Mouse (Mus musculus): ENCODE measurements around the gene Gm49027.

Gene Gm49027

GRCm38 (mm10) chr5:123507936-123508723 is 17.2 kb downstream of the Gm49027 start:
- DNase-seq (ENCODE audit: low spot score in 2 of 2): peak; percentile 57 to 83

- DNase-seq (ENCODE audit: low spot score in 2 of 2): no peak
Measured at GRCm38 (mm10) chr5:123501973-123502372, 23.3 kb downstream of the Gm49027 start.

GRCm38 (mm10) chr5:123499717-123500116 is 25.6 kb downstream of the Gm49027 start:
- DNase-seq (ENCODE audit: low spot score in 2 of 2): peak in 1 of 2 experiments; percentile 46

DNA sequence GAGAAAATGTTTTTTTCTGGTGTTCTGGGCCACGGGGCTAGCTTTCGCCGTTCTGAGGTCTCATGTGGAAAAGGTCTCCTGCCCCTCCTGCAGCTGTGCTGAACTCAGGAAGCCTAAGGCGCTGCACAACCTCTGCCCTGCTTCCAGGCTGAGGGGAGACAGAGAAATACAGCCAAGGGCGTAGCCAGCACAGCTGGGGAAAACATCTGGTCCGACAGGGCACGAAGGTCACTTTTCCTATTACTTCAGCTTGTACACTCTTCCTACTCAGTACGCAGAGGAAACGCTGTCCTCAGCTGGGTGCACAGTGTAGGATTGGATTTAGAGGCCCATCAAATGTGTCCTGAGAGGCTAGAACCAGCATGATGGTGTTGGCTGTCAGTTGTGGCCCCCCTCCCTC is 35.4 kb downstream of the Gm49027 start:
- no peak for DNase-seq (ENCODE audit: low spot score in 2 of 2)

DNA sequence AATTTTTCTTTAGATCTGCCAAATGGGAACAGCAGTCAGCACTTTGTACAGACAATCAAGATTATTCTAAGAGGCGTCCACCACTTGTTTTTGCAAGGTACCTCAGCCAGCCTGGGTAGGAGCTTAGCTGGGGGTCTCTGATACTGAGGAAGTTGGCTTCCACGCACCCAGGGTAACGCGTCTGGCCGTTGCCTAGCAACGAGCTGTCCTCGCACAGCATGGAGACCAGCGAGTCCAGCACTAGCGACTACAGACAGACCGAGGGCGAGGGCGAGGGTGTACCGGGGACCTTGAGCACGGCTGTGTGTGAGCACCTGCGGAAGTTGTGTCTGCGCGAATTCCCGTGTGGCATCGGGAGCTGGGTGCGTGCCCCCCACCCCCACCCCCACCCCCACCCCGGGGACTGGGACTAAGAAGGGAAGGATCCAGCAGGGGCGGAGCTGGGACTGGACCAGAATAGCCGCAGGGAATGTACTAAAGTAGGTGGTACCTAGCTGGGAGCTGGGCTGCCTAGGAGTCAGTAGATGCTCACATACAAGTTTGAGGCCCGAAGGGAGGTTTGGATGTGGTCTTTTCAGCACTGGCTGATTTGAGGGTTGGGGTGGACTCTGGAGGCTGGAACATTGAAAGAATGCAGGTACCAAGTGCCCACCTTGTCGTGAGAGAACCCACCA is 36.0 kb downstream of the Gm49027 start, which contains the start of the genes Lrrc43 and Il31:
Gene Lrrc43, plus strand, starts transcription at position 194 of the 674 bp plus-strand sequence.
Gene Il31, minus strand, starts transcription at position 378 of the 674 bp plus-strand sequence.
- DNase-seq (ENCODE audit: low spot score in 2 of 2): no peak

- DNase-seq (ENCODE audit: low spot score in 2 of 2): no peak
Measured at GRCm38 (mm10) chr5:123487659-123488395, 37.5 kb downstream of the Gm49027 start.

DNA sequence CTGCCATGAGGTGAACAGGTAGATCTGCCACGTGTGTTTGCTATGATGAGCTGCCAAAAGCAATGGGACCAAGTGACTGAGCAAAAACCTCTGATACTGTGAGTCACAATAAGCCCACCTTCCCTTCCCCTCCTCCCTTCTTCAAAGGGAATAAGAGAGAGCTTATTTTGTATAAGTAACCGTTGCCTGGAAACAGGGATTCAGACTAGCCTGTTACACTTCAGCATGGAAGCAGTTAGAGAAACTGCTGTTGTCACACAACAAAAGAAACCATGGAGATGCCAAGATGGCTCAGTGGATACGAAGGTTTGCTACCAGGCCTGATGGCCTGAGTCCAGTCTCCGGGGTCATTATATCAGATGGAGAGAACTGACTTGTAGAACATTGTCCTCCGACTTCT is 51.5 kb downstream of the Gm49027 start:
- no peak for DNase-seq (ENCODE audit: low spot score in 2 of 2)

GRCm38 (mm10) chr5:123470784-123471400 is 54.4 kb downstream of the Gm49027 start:
- DNase-seq (ENCODE audit: low spot score in 2 of 2): no peak

DNA sequence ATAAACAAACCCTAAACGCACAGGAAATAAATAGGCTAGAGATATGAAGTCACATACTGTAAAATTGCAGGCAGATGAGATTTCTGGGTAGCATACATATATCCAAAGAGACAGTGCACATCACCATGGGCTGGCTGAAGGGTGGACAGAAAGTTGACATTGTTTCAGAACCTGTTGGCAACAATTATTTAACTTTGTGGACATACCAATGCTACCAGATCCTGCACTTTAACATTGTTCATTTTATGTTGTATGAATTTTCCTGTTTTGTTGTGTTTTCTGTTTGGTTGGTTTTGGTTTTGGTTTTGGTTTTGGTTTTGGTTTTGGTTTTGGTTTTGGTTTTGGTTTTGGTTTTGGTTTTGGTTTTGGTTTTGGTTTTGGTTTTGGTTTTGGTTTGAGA is 60.6 kb downstream of the Gm49027 start:
- no peak for DNase-seq (ENCODE audit: low spot score in 2 of 2)
